Mouse (Mus musculus) heart, adult 11 months (tissue): ENCODE measurements around the gene Tmem72.

Experiments used
- DNase-seq: peaks from one replicate; pipeline ENCODE4 v3.0.0; 2022

Gene Tmem72

GRCm38 (mm10) chr6:116679563-116680288, 37.0 kb downstream of the Tmem72 start:
- DNase-seq, result peak; percentile 98

- DNase-seq, result peak; percentile 92
These were observed 39.4 kb downstream of the Tmem72 start for GRCm38 (mm10) chr6:116677321-116677720.

DNA sequence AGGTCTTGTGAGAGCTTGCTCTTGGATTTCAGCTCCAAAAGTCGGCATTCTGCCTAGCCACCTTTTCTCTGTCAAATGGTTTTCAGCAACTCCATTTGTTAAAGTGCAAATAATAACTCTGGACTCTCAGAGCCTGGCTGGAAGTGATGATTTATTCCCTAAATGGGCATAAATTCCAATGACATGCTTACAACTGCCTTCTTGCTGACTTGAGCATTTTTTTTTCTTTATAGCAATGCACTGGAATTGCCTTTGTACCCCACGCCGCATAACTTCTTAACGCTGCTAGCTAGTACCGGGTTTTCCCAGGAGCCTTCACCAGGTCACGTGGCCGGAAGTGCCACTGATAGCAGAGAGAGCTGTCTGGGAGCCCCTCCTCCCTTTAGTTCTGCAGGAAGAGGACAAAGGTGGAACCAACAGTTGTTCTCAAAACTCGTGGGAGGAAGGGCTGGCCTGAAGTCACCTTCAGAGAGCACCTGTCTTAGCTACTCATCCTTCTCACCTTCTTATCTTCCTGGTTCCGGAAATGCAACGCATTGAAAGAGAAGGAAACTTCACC, 40.3 kb downstream of the Tmem72 start:
- peak; percentile 94 for DNase-seq

DNA sequence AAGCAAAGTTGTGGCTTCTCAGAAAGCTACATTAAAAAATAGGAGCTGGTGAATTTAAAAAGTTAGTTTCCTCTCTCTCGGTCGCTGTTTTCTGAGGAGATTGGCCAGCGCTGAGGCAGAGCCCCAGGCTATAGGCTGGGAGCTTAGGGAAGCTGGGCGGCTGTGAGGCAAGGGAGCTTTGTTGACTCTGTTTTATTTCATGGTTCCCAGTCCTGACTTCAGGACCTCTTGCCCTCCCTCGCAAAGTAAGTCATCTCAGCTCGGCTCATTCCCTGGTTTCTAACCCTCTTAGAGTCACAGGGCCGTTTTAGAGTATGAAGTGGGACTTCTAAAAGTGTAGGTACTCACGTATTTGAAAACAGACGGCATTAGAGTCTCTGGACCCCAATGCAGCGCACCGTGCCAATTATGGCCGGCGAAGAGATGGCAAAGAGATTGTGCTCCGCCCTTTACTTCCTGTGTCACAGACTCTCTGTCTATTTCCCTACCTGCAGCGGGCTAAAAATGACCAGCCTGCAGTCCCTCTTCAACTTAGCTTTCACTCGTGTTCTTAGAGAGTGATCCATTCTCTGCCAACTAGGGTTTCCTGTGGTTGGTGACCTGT, 42.3 kb downstream of the Tmem72 start:
- peak; percentile 88 for DNase-seq

DNA sequence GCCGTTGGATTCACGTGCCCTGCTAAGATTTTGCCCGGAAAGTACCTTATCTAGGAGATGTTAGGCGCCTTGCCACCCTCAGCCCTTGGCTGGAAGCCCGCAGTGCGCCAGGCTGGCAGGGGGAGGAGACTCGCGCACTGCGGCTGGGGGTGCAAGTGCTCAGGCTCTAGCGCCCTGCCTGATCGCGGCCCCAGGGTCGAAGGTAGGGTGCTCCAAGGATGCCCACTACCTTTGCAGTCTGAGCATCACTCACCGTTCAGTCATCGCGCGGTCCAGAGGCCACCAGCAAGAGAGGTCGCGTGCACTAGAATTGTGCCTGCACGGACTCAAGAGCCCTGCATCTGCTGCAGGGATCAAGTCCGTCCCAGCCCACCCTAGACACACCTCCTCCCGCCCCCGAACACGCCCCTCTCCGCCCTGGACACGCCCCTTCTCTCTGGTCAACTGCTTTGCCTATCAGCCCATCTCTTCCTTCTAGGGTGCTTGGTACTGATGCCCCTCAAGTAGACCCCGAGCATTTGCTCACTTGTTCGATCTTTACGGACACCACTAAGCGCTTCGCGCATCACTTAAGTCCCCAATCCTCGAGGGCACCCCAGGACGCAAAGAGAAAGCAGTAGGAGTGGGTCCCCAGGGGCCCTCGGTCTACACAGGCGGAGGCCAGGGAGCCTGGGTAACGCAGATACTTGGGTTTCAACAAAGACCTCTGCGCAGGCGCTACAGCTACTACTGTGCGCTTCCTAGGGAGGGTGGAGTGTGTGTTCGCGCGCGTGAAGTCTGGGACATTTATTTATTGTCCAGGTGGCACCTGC, 43.0 kb downstream of the Tmem72 start, which contains the start of gene Rassf4:
Gene Rassf4, minus strand, starts transcription at position 482 of the 812 bp plus-strand sequence.
- DNase-seq, result peak; percentile 99

- DNase-seq, result peak; percentile 94
These were observed 44.4 kb downstream of the Tmem72 start for GRCm38 (mm10) chr6:116672349-116672748.

- peak; percentile 90 for DNase-seq
These were observed 44.9 kb downstream of the Tmem72 start for GRCm38 (mm10) chr6:116671768-116672167.

DNA sequence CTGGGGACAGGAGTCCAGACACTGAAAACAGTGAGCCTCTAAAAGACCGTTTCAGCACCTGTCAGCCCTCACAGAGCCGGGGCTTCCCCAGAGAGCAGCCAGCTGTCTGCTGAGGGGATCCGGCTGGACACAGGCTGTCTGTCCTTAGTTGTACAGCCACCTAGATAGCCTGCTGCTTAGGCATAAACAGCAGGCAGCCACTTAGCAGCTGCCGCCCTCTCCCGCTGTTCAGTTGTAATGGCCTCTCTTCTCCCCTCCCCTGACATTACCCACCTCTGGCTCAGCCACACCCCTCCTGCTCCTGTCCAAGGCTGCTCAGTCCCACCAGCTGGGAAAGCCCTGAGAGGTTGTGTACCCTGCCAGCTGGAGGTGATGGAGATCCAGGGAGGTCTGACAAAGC, 45.7 kb downstream of the Tmem72 start:
- DNase-seq, result peak; percentile 91

DNA sequence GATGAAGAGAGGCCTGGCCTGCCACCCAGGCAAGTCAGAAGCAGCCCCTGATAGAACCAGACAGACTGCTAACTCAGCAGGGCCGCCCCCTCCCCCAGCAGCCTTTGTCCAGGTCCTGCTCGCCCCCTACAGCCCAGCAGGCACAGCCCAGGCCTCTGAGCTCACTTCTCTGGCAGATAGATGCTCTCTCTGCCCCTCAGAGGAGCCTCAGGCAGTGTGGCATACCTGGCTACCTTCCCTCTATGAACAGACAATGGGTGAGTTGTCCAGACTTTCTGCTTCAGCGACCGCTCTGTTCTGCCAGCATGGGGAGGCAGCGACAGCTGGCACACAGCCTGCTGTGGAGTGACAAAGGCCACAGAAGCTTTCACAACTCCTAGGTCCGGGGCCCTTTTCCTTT, 46.6 kb downstream of the Tmem72 start:
- DNase-seq, result peak; percentile 91

DNA sequence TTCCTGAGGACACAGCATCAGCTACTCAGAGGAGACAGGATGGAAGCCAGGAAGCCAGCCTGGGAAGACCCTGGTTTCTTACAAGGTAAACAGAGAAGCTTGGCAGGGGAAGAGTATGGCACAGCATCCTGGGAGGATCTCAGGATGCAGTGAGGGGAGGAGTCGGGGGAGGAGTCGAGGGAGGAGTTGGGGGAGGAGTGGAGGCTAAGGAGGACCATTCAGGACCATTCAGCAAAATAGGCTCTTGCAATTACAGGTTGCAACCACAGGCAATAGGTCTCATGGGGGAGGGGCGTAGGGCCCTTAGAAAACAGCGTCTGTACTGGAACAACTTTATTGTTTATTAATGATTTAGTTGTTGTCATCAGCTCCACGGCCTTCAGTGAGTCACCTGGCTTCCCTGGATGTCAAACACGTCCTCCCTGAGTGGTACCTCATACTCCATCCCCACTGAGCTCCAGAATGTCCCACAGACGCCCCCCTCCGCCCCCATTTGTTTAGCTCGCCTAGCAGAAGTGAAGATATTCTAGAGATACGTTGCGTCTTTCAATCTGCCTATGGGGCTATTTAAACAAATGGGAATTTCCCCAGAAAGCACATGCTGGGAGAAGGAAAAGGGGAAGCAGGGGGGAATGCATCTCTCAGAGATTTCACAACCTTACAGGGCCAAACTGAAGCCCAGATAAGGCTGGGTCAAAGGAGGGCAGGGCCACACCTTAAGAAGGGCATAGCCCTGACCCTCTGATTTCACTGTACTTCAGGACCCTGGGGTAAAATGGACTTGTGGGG, 47.8 kb downstream of the Tmem72 start:
- DNase-seq, result peak; percentile 88

DNA sequence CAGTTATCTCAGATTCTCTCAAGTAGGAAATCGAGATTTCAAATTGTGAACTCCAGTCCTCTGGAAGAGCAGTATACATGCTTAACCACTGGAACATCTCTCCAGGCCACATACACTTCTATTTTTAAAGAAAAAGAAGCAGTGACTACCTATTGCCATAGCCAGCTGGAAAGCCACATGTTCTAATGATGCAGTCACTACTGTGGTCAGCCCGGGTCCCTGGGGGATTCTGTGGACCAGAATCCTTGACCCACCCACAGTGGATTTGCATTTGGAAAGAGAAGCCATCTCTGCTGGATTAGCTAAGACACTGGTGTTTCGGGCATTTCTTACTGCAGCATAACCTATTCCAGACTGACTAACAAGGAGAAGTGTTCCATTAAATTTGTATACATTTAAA, 49.3 kb downstream of the Tmem72 start:
- peak; percentile 78 for DNase-seq

- peak; percentile 44 for DNase-seq
These were observed 49.8 kb downstream of the Tmem72 start for GRCm38 (mm10) chr6:116666892-116667291.

DNA sequence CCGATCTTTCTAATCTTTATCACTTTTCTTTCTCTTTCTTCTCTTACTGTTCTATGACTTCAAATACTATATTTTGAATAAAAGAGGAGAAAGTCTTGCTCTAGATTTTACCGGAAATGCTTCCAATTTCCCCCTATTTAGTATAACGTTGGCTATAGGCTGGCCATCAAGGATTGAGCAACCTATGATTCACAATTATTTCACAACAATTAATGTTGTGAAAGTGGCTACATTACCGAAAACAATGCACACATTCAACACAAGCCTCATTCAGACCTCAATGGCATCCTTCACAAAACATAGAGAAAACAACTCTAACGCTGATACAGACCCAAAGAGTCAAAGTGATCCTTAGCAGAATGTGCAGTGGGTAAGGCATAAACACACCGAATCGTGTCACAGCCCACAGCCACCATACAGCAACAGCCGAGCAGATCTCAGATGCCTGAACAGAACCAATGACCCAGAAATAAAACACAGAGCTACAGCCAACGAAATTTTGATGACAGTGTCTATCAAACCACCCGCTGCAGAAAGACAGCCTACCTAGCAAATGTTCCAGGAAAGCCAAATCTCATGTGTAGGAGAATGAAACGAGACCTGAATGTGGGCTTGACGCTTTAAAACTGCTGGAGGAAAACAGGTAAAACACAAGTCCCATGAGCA, 50.5 kb downstream of the Tmem72 start:
- DNase-seq, result peak; percentile 50

DNA sequence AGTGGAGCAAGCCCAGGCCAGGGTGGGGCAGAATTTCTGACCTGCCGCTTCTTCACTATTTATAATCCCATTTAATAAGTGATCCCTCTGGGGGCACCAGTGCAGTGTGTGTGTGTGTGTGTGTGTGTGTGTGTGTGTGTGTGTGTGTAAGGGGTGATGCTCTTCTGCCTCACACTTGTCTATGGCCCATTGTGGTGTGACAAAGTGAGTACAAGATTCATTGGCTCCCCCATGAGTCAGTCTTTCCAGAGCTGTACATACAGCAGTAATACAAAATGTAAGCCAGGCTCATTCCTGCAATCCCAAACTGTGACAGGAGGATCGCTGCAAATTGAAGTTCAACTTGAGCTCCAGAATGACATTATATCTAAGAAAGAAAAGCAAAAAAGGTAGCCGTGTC, 51.9 kb downstream of the Tmem72 start:
- no peak for DNase-seq

DNA sequence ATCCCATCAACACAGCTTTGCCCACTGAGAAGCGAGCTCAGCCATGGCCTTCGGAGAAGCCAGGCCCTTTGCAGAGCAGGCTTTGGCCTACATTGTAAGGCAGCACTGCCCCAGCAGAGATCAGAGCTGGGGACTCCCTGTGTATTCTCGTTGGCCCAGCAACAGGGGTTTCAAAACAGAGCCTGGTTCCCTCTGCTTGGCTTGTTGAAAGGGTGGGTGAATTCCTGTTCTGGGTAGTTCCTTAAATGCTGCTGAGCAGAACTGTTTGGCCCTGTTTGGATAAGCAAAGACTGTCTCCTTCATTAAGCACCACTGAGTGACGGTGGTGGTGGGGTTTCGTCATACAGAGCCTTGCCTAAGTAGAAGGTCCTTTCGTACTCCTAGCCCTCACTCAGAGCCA, 52.7 kb downstream of the Tmem72 start:
- peak; percentile 96 for DNase-seq

GRCm38 (mm10) chr6:116663364-116663763, 53.3 kb downstream of the Tmem72 start:
- peak; percentile 73 for DNase-seq

GRCm38 (mm10) chr6:116653684-116654454, 62.8 kb downstream of the Tmem72 start:
- peak; percentile 93 for DNase-seq

DNA sequence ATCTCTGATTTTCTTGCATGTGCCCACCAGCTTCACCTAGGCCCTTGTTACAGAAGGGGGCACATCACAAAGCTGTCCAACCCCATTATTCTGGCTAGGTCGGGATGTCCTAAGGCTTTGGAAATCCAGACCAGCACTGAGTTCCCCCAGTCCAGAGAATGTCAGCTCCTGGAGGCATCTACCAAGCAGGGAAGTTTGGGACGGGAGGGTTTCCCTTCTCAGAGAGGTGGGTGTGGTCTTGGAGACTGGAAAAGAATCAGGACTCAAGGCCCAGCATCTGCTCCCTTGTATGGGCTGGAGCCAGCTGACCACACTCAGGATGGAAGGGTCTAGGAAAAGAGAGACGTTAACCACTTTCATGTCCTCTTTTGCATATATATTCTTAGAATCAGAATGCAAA, 63.5 kb downstream of the Tmem72 start:
- peak; percentile 91 for DNase-seq

DNA sequence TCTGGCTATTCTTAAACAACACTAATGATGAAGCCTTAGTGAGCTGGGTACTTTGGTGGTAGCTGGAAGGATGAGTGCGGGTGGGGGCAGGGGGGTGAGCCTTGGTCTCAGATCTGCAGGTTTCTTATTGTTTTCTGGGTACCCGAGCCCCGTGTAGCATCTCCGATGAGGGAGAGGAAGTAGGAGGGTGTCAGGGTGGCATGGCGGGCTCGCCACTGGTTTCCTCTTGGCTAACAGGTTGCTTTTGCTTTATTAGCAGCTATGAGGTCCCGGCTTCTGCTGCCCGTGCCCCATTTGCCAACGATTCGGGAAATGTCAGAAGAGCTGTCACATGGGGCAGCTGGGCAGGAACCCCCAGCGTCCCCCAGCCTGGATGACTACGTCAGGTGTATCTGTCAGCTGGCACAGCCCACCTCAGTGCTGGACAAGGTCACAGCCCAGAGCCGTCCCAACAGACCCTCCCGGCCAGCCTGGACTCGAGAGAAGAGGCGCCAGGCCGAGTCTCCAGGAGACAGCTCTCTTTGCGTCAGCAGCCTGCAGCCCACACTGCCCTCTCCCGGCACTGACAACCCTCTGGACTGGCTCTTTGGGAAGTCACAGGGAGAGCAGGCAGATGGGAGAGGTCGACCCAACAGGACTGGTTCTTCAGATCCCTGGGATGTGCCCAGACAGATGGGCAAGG, 65.1 kb downstream of the Tmem72 start:
- peak; percentile 97 for DNase-seq

- DNase-seq, result peak; percentile 99
These were observed 66.3 kb downstream of the Tmem72 start, which contains the start of gene Depp1 for GRCm38 (mm10) chr6:116650406-116650805. Gene Depp1, plus strand, starts transcription at chr6:116650609.
